Mouse (Mus musculus) limb, embryonic 14.5 days (tissue): ENCODE results near the gene Syndig1. TPM values are rescaled to one million over a fixed set of nuclear protein-coding genes. Genes with fewer than 3 reads are reported as not detected.

Source experiments
- ATAC-seq: fragments of 200-750 bp; cut with Nextera tagmentation; 2 replicates; pipeline ENCODE4 v1.8.0; 2017; ENCODE audit warnings: low read depth, moderate number of reproducible peaks, moderate TSS enrichment; ENCODE audit not compliant: low FRiP score
- DNase-seq: peaks from one replicate; pipeline ENCODE4 v3.0.0-alpha.2; 2015; ENCODE audit warnings: low spot score
- H3K27ac ChIP-seq: fragments of 300-500 bp; sonication (generic); replicated peaks from 2 replicates; pipeline ENCODE4 v1.5.1; 2014; ENCODE audit warnings: low read depth, mild to moderate bottlenecking, low read length, moderate library complexity, mixed read lengths
- H3K27me3 ChIP-seq: fragments of 300-500 bp; sonication (generic); 2 replicates; pipeline ENCODE4 v1.6.1; 2014; ENCODE audit warnings: low read length, mixed read lengths; ENCODE audit not compliant: control insufficient read depth, insufficient read depth
- H3K36me3 ChIP-seq: fragments of 300-500 bp; sonication (generic); 2 replicates; pipeline ENCODE4 v1.6.1; 2014; ENCODE audit warnings: mild to moderate bottlenecking, low read length, moderate library complexity, mixed read lengths; ENCODE audit not compliant: control insufficient read depth, insufficient read depth
- H3K4me1 ChIP-seq: fragments of 300-500 bp; sonication (generic); 2 replicates; pipeline ENCODE4 v1.6.1; 2014; ENCODE audit warnings: antibody characterized with exemption, low read length, mixed read lengths; ENCODE audit not compliant: control insufficient read depth, insufficient read depth
- H3K4me2 ChIP-seq: fragments of 300-500 bp; sonication (generic); replicated peaks from 2 replicates; pipeline ENCODE4 v1.6.1; 2014; ENCODE audit warnings: low read depth, mild to moderate bottlenecking, low read length, moderate library complexity; ENCODE audit not compliant: severe bottlenecking
- H3K4me3 ChIP-seq: fragments of 300-500 bp; sonication (generic); replicated peaks from 2 replicates; pipeline ENCODE4 v1.5.1; 2014; ENCODE audit warnings: low read length
- H3K9ac ChIP-seq: fragments of 300-500 bp; sonication (generic); 2 replicates; pipeline ENCODE4 v1.6.1; 2014; ENCODE audit warnings: mild to moderate bottlenecking, low read depth, low read length, moderate library complexity; ENCODE audit not compliant: severe bottlenecking
- H3K9me3 ChIP-seq: fragments of 300-500 bp; sonication (generic); 2 replicates; pipeline ENCODE4 v1.6.1; 2016; ENCODE audit warnings: low read length; ENCODE audit not compliant: control insufficient read depth
- POLR2A ChIP-seq: fragments of 200-500 bp; IDR thresholded peaks from 2 replicates; pipeline ENCODE4 v1.8.0; 2012; ENCODE audit warnings: inconsistent platforms, mild to moderate bottlenecking, moderate library complexity, borderline replicate concordance; ENCODE audit not compliant: insufficient read depth, insufficient read length; ENCODE audit errors: extremely low read depth
- WGBS: fragments of 180-500 bp; shearing (Covaris S2); extraction: QIAGEN DNeasy Blood & Tissue Kit; methylation state at CpG from one replicate; pipeline ENCODE4 v1.1.7; 2014; 5-methylcytosine and 5-hydroxymethylcytosine counted together
- polyA plus RNA-seq, 2 experiments: library from polyadenylated mRNA; depleted of rRNA in 1 of 2; stranded (reverse) in 1 of 2; unstranded in 1 of 2; fragments of >200 nt; fragmentation: Nextera tagmentation in 1 of 2; extraction: Ambion mirVana in 1 of 2; gene quantifications; 2 replicates each; pipeline versions ENCODE4 v1.2.1 to v1.2.3; 2012 to 2014

Syndig1 gene
- polyA plus RNA-seq, 2 experiments = 5.5 to 8.1 TPM

DNA sequence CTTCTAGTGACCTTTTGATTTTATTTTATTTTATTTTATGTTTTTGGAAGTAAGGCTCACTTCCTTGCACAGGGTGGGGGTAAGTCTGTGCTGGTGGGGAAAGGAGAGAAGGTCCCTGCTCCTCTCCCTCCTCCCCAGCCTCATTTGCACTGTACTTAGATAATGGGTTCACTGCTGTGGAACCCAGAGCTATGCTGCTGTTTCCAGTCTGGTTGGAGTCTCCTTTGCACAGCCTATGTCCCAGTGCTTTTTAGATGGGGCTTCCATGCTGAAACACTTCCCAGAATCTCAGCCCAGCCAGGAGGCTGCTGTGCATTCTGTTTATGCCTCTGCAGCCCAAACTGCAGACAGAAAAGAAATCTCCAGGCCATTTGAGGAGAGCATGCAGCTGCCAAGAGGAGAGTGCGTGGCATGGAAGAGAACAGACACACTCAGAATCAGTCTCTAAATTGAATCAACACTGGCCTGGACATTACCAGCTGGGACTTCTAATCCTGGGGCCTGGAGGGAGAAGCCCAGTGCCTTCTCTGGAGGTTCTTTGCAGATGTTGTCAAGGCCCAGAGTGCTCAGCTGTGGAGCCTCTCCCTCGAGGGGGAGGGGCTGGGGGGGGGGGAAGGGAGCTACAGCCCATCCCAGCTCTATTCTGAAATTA, 104.4 kb downstream of the Syndig1 start:
- DNase-seq (no peak), ATAC-seq (no peak)
- Histone ChIP-seq H3K4me2 (no peak overlapping the region), H3K27ac (no peak overlapping the region), H3K27me3 (no peaks in the 10 kb centered on the region), H3K9ac (no peak overlapping the region), H3K4me1 (peaks cover 25% of the 10 kb centered on the region), H3K36me3 (no peaks in the 10 kb centered on the region), H3K9me3 (no peaks in the 10 kb centered on the region), H3K4me3 (no peak overlapping the region)
- 23% methylated on average over 2 of the region's 2 CpGs for WGBS
- TF ChIP-seq POLR2A = no peak

DNA sequence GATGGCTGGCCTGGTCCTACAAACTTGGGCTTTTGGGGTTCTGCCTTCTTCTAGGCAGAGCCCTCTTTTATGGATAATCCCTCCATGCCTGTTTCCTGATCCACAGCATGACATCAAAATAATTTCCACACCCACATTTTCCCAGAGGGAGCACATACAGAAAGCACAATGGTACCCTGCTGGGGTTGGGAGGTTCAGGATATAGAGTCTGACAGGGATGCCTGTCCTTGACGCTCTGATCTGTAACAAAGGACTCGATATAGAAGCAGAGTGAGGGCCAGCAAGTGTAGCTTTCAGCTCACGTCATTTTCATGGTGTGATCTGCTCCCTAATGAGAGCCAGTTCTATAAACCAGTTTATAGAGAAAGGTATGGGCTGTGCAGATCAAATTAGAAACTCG, 105.1 kb downstream of the Syndig1 start:
- no peaks in the 10 kb centered on the region for H3K9me3 ChIP-seq
- 19% methylated on average over 4 of the region's 4 CpGs for WGBS
- peaks cover 25% of the 10 kb centered on the region for H3K4me1 ChIP-seq
- no peak overlapping the region for H3K4me3 ChIP-seq
- TF ChIP-seq POLR2A = no peak
- H3K27ac ChIP-seq = peak overlapping the region; percentile 26; the same call in 1 of the 2 replicates
- H3K4me2 ChIP-seq = no peak overlapping the region
- no peak overlapping the region for H3K9ac ChIP-seq
- ATAC-seq (peak; percentile 16; the same call in 1 of the 2 replicates), DNase-seq (no peak)
- H3K27me3 ChIP-seq = no peaks in the 10 kb centered on the region
- no peaks in the 10 kb centered on the region for H3K36me3 ChIP-seq

DNA sequence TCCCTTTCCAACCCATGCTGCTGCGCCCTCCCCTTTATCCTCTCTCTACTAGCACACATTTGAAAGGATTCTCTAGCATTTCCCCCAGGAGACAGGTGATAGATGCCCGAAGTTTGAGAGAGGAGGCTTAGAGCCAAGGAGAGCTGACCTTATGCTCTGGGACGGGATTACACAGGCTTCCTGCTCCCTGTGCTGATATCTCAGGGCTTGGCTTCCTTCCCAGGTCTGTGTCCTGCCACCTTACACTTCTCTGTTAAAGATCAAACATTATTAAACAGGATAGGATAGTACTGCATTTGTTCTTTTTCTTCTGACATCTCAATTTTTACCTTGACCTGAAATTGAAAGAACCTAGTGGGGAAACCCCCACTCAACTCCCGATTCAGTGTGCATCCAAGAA, 109.8 kb downstream of the Syndig1 start:
- H3K4me2 ChIP-seq = no peak overlapping the region
- no peaks in the 10 kb centered on the region for H3K27me3 ChIP-seq
- H3K9me3 ChIP-seq = no peaks in the 10 kb centered on the region
- no peak overlapping the region for H3K4me3 ChIP-seq
- no peak for TF ChIP-seq POLR2A
- H3K27ac ChIP-seq = no peak overlapping the region
- H3K9ac ChIP-seq = no peak overlapping the region
- H3K36me3 ChIP-seq = no peaks in the 10 kb centered on the region
- WGBS = 66% methylated on average over 4 of the region's 4 CpGs
- peaks cover 10% of the 10 kb centered on the region for H3K4me1 ChIP-seq
- DNase-seq (no peak), ATAC-seq (no peak)

DNA sequence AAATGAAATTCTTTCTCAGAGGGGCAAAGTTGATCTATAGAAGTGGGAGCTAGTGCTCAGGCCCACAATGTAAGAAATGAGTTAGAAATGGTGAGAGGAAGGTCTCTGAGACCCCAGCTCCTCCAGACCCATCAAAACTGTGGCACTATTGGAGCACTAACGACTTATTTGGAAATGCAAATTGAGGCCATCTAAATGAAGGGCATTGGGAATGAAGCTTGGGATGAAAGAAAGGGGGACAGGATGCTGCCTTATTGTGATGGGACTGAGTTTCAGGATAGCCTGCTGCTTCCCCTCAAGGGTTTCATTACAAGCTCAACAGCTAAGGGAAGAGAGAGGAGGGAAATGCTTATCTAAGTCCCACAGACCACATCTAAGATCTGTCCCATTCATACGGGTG, 110.6 kb downstream of the Syndig1 start:
- no peak for DNase-seq
- Histone ChIP-seq H3K9me3 (no peaks in the 10 kb centered on the region), H3K9ac (no peak overlapping the region), H3K4me2 (no peak overlapping the region), H3K4me1 (peaks cover 4% of the 10 kb centered on the region; the same call in 1 of the 2 replicates), H3K36me3 (no peaks in the 10 kb centered on the region), H3K27ac (no peak overlapping the region), H3K4me3 (no peak overlapping the region), H3K27me3 (no peaks in the 10 kb centered on the region)
- WGBS = 57% methylated on average over 2 of the region's 2 CpGs
- no peak for ATAC-seq
- TF ChIP-seq POLR2A = no peak

DNA sequence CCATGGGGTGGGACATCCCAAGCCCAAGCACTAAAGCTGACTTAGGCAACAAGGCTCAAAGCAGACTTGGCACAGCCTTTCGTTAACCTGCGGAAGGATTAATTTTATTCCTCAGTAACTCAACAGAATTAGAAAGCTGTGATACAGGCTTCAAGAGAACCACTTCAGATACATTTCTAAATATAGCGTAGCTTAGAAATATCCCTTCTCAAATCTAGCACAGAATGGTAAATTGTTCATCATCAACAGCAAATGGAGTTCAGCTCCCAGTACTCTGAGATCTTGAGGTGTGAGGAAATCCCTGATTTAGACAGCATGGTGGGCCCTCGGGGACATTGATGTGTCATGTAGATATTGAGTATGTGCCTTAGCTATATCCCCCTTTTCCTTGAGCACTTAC, 121.6 kb downstream of the Syndig1 start:
- DNase-seq = no peak
- H3K9me3 ChIP-seq = no peaks in the 10 kb centered on the region
- no peak for TF ChIP-seq POLR2A
- H3K9ac ChIP-seq = no peak overlapping the region
- H3K4me3 ChIP-seq = no peak overlapping the region
- H3K4me1 ChIP-seq = no peaks in the 10 kb centered on the region
- H3K36me3 ChIP-seq = no peaks in the 10 kb centered on the region
- H3K27ac ChIP-seq = no peak overlapping the region
- ATAC-seq = no peak
- H3K27me3 ChIP-seq = no peaks in the 10 kb centered on the region
- no peak overlapping the region for H3K4me2 ChIP-seq
- WGBS = 90% methylated on average over 4 of the region's 4 CpGs
